Mouse (Mus musculus) heart, postnatal 0 days (tissue): ENCODE measurements around the gene Noc4l.

Source experiments
- CTCF ChIP-seq: IDR thresholded peaks from 2 replicates; pipeline ENCODE4 v1.5.1; 2016; ENCODE audit warnings: antibody characterized with exemption, control low read depth, low read depth
- EP300 ChIP-seq: IDR thresholded peaks from 2 replicates; pipeline ENCODE4 v1.6.1; 2016; ENCODE audit warnings: antibody characterized with exemption, low read depth

DNA sequence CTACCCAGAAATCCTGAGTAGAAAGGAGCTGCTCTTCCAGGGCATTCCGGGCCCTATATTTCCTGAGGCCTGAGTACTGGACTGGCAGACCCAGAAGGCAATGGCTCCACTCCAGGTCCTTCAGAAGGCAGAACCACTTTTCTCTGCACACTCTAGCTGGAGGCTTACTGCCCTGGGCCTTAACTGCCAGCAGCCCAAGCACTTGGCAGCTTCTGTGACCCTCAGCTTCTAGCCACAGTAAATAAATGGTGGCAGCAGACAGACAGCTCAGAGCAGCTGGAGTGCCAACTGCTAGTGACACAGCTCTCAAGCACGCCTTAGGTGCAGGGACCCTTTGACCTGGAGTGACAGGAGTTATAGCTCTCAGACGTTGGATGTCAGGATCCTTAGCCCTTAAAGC lies 45.5 kb downstream of the Noc4l start:
- TF ChIP-seq CTCF = no peak
- TF ChIP-seq EP300 = no peak
